Mouse (Mus musculus) neural tube, embryonic 14.5 days (tissue): ENCODE results near the gene Vsir. TPM values are rescaled to one million over a fixed set of nuclear protein-coding genes. Genes with fewer than 3 reads are reported as not detected.

ENCODE experiments used
- ATAC-seq: fragments of 200-750 bp; cut with Nextera tagmentation; 2 replicates; pipeline ENCODE4 v1.8.0; 2017; ENCODE audit warnings: low read depth, mild to moderate bottlenecking, moderate TSS enrichment, moderate library complexity
- H3K27ac ChIP-seq: fragments of 300-500 bp; sonication (generic); 2 replicates; pipeline ENCODE4 v1.5.1; 2014; ENCODE audit warnings: low read depth, mild to moderate bottlenecking, control low read depth, low read length, moderate library complexity, mixed read lengths
- H3K27me3 ChIP-seq: fragments of 300-500 bp; sonication (generic); 2 replicates; pipeline ENCODE4 v1.6.1; 2014; ENCODE audit warnings: low read length; ENCODE audit not compliant: control insufficient read depth, insufficient read depth
- H3K36me3 ChIP-seq: fragments of 300-500 bp; sonication (generic); 2 replicates; pipeline ENCODE4 v1.6.1; 2014; ENCODE audit warnings: low read length, mixed read lengths; ENCODE audit not compliant: control insufficient read depth, insufficient read depth
- H3K4me1 ChIP-seq: fragments of 300-500 bp; sonication (generic); 2 replicates; pipeline ENCODE4 v1.6.1; 2014; ENCODE audit warnings: low read length; ENCODE audit not compliant: control insufficient read depth, insufficient read depth
- H3K4me2 ChIP-seq: fragments of 300-500 bp; sonication (generic); 2 replicates; pipeline ENCODE4 v1.6.1; 2014; ENCODE audit warnings: mild to moderate bottlenecking, low read depth, low read length, control low read depth
- H3K4me3 ChIP-seq: fragments of 300-500 bp; sonication (generic); 2 replicates; pipeline ENCODE4 v1.5.1; 2014; ENCODE audit warnings: low read depth, low read length, control low read depth, mixed read lengths
- H3K9ac ChIP-seq: fragments of 300-500 bp; sonication (generic); replicated peaks from 2 replicates; pipeline ENCODE4 v1.6.1; 2014; ENCODE audit warnings: low read depth, mild to moderate bottlenecking, control low read depth, low read length, mixed read lengths
- H3K9me3 ChIP-seq: fragments of 300-500 bp; sonication (generic); 2 replicates; pipeline ENCODE4 v1.6.1; 2016; ENCODE audit warnings: low read length; ENCODE audit not compliant: control insufficient read depth
- WGBS: fragments of 180-500 bp; shearing (Covaris S2); extraction: QIAGEN DNeasy Blood & Tissue Kit; methylation state at CpG from one replicate; pipeline ENCODE4 v1.1.7; 2014; 5-methylcytosine and 5-hydroxymethylcytosine counted together
- polyA plus RNA-seq: library from polyadenylated mRNA; unstranded; fragments of >200 nt; fragmentation: Nextera tagmentation; extraction: Ambion mirVana; gene quantifications from 2 replicates; pipeline ENCODE4 v1.2.1, GENCODE M21; 2014

Vsir gene
- polyA plus RNA-seq, 1 experiment from 2014 or later: 2.0 TPM

- 29% methylated on average over 6 of the region's 6 CpGs for WGBS
- Histone ChIP-seq H3K27ac (no peak overlapping the region), H3K4me2 (no peak overlapping the region), H3K9me3 (no peaks in the 10 kb centered on the region), H3K9ac (no peak overlapping the region), H3K27me3 (no peaks in the 10 kb centered on the region), H3K36me3 (no peaks in the 10 kb centered on the region), H3K4me1 (no peaks in the 10 kb centered on the region), H3K4me3 (no peak overlapping the region)
- no peak for ATAC-seq
These were observed 43.7 kb downstream of the Vsir start for GRCm38 (mm10) chr10:60390177-60390903.

DNA sequence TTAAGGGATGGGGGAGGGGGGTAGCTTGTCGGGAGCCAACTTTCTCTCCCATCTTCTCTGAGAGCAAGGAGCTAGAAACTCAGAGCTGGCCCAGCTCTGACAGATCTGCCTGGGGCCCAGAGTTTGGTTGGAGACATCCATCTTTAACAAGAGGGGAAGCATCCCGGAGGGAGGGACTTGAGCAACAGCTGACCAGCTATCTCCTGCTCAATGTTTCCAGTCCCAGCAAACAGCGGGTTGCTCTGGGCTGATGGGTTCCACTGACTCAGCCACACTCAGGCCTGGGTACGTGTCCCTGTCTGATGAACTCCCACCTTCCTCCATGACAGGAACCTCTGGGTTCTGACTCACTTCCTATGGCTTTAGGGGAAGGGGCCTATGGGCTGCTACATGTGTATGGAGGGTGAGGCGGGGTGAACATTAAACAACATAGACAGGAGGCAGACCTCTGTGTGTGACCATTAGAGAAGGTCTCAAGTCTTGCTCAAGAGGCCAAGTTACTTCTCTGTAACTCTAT, 44.3 kb downstream of the Vsir start:
- H3K9ac ChIP-seq: no peak overlapping the region
- no peaks in the 10 kb centered on the region for H3K9me3 ChIP-seq
- no peak overlapping the region for H3K4me3 ChIP-seq
- H3K4me1 ChIP-seq: no peaks in the 10 kb centered on the region
- H3K27ac ChIP-seq: no peak overlapping the region
- 60% methylated on average over 5 of the region's 5 CpGs for WGBS
- H3K36me3 ChIP-seq: no peaks in the 10 kb centered on the region
- ATAC-seq: no peak
- H3K4me2 ChIP-seq: no peak overlapping the region
- H3K27me3 ChIP-seq: no peaks in the 10 kb centered on the region

- H3K36me3 ChIP-seq: no peaks in the 10 kb centered on the region
These were observed 45.0 kb downstream of the Vsir start for GRCm38 (mm10) chr10:60391661-60392060.

DNA sequence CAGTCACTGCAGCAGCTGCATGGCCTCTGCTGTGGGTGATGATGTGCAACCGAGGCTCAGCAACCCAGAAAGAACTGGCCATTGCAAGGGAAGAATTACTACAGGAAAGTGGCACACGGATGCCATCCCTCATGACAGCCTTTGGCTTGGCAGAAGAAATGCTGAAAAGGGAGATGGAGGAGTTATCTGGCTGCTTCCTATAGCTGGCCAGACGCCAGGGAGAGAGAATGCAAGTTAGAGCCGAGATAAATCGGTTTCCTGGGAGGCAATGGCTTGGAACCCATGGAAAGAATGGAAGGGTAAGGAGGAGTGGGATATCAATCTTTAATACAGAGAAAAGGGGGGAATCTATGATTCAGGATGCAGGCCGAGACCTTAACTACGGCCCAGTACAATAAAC, 48.3 kb downstream of the Vsir start:
- 53% methylated on average over 7 of the region's 7 CpGs for WGBS
- Histone ChIP-seq H3K4me2 (no peak overlapping the region), H3K4me1 (no peaks in the 10 kb centered on the region), H3K9me3 (no peaks in the 10 kb centered on the region), H3K9ac (no peak overlapping the region), H3K4me3 (no peak overlapping the region), H3K36me3 (no peaks in the 10 kb centered on the region), H3K27me3 (no peaks in the 10 kb centered on the region), H3K27ac (no peak overlapping the region)
- ATAC-seq: no peak

More at GRCm38 (mm10) chr10:60391661-60392060, 45.0 kb downstream of the Vsir start:
- Histone ChIP-seq H3K27me3 (no peaks in the 10 kb centered on the region), H3K9me3 (no peaks in the 10 kb centered on the region), H3K4me1 (no peaks in the 10 kb centered on the region), H3K4me3 (no peak overlapping the region), H3K9ac (no peak overlapping the region), H3K27ac (no peak overlapping the region), H3K4me2 (no peak overlapping the region)
- WGBS: 84% methylated on average over 9 of the region's 9 CpGs
- no peak for ATAC-seq

GRCm38 (mm10) chr10:60395605-60396004, 49.0 kb downstream of the Vsir start:
- no peak overlapping the region for H3K9ac ChIP-seq
- H3K27ac ChIP-seq: no peak overlapping the region
- H3K4me2 ChIP-seq: no peak overlapping the region
- no peak overlapping the region for H3K4me3 ChIP-seq
- ATAC-seq: no peak
- 70% methylated on average over 5 of the region's 5 CpGs for whole genome bisulfite sequencing
- no peaks in the 10 kb centered on the region for H3K9me3 ChIP-seq
- H3K4me1 ChIP-seq: no peaks in the 10 kb centered on the region
- H3K27me3 ChIP-seq: no peaks in the 10 kb centered on the region
- H3K36me3 ChIP-seq: no peaks in the 10 kb centered on the region

DNA sequence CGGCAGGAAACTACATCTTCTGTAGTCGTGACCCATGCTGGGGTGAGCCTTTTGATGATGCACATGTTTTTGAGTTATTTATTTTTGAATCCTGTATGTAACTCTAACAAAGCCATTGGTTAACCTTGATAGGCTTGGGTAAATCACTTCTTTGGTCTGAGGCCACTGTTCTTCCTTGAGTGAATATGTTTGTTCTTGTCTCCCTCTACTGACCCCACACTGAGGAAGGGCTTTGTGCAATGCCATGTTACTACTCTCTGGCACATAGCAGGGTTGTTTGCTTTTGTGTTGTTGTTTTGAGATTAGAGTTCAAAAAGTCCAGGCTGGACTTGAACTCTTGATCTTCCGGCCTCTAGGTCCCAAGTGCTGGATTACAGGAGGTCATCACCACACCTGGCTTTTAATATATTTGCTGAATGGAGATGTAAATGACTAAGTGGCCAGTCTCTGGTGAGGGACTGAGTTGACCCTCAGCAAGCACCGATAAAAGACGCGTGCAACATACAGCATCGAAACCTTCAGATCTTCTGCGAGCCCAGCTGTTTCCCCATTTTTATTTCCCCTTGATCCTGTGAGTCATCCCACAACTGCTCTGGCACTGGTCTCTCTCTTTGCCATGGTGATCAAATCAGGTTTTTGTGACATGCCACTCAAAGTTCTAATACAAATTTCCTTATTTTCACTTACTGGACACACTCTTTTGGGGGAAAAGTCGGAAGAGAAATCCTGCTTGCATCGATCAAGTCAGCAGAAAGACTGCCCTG, 51.6 kb downstream of the Vsir start:
- ATAC-seq: no peak
- Histone ChIP-seq H3K4me1 (no peaks in the 10 kb centered on the region), H3K4me3 (no peak overlapping the region), H3K27me3 (no peaks in the 10 kb centered on the region), H3K36me3 (no peaks in the 10 kb centered on the region), H3K4me2 (no peak overlapping the region), H3K9me3 (no peaks in the 10 kb centered on the region), H3K9ac (no peak overlapping the region), H3K27ac (no peak overlapping the region)
- 90% methylated on average over 10 of the region's 10 CpGs for WGBS

- no peaks in the 10 kb centered on the region for H3K4me1 ChIP-seq
- peak within 1 kb of the TSS; percentile 62 for H3K27ac ChIP-seq
- H3K4me3 ChIP-seq: no peak within 1 kb of the TSS
- peak; percentile 74 for ATAC-seq
- peak within 1 kb of the TSS; percentile 6; the same call in 1 of the 2 replicates for H3K4me2 ChIP-seq
- 43% methylated on average over 7 of the region's 7 CpGs for WGBS
- no peaks in the 10 kb centered on the region for H3K9me3 ChIP-seq
- no peaks in the 10 kb centered on the region for H3K36me3 ChIP-seq
- no peak within 1 kb of the TSS for H3K9ac ChIP-seq
- no peaks in the 10 kb centered on the region for H3K27me3 ChIP-seq
These were observed 52.8 kb downstream of the Vsir start, which contains the start of gene Gm17455 for GRCm38 (mm10) chr10:60399449-60399848. Gene Gm17455, plus strand, starts transcription at chr10:60399726.

GRCm38 (mm10) chr10:60400507-60401295, 54.0 kb downstream of the Vsir start:
- Histone ChIP-seq H3K4me2 (peak overlapping the region; percentile 6; the same call in 1 of the 2 replicates), H3K27me3 (no peaks in the 10 kb centered on the region), H3K9me3 (no peaks in the 10 kb centered on the region), H3K9ac (no peak overlapping the region), H3K4me1 (no peaks in the 10 kb centered on the region), H3K36me3 (no peaks in the 10 kb centered on the region), H3K27ac (0 out of 2 replicates have a peak overlapping the region, but pooled peaks have one; percentile 44), H3K4me3 (no peak overlapping the region)
- ATAC-seq: no peak
- WGBS: 81% methylated on average over 11 of the region's 11 CpGs
